Mouse (Mus musculus) embryonic stem cell, embryonic (primary cell): ENCODE measurements around the gene Meis3.

Experiments
- CTCF ChIA-PET, 4 experiments: fragments of 300-600 bp in 2 of 4; fragments of 350-600 bp in 2 of 4; sonication (Branson Sonifier 250); formaldehyde crosslinking; loops; one replicate each; lab custom pipeline; 2022; ENCODE audit warnings: inconsistent platforms in 2 of 4; lab: Charles Lee
- POLR2A ChIA-PET, 4 experiments: fragments of 300-600 bp in 2 of 4; fragments of 350-600 bp in 2 of 4; sonication (Branson Sonifier 250); formaldehyde crosslinking; loops; one replicate each; lab custom pipeline; 2022; ENCODE audit warnings: antibody characterized with exemption in 4 of 4, inconsistent platforms in 1 of 4; lab: Charles Lee

The Meis3 gene

DNA sequence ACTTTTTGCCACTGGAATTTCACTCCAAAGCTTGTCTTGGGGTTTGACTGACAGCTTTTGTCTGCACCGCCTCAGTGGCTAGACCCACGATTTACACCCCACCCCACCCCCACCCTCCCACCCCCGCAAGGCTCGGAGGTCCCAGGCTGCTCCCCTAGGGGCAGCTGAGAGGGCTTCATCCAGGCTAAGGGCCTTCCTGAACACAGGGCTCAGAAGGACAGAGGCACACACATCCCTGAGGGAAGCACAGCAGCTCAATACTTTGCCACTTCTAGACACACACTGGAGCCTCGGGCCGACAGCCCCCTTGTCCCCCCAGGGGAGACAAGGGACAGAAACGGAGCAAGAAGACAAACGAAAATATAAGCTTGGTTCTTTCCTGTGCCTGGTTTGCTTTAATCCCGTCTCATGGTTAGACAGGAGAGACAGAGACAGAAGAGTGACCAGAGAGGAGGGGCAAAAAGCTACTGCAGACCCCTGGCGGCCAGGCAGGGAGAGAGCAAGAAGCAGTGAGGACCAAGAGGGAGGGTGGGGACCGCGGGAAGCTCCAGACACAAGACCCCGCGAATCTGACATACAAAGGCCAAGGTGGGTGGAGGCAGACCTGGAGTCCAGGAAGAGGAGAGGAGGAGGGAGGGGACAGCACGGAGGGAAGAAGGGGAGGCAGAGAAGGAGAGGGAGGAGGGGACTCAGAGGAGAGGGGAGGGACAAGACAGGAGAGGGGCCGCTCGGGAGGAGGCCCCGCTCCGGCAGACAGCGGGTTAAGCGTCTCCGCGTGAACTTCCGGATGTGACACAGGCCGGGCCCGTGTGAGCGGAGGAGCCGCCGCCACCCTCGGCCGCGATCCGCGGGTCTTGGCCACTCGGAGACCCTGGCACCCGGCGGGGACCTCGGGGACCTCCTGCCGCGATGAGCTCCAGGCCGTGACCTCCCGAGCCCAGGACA is at the start of gene Meis3:
Gene Meis3 (plus strand): TSS at position 494 of the 945 bp plus-strand sequence.
- POLR2A ChIA-PET, result interaction anchor here (0.5 to 1.5 kb wide), 23 partner anchors 9 to 889 kb away, joined by 3 to 5 read pairs (median 4); partner anchors contain the start of genes Napa (in 2 of the 4), Bicra (in 1 of the 4), Inafm1 (in 1 of the 4) and Kptn (in 1 of the 4)
- CTCF ChIA-PET, result interaction anchor here (0.6 to 2.3 kb wide), 55 partner anchors 9 to 455 kb away, joined by 3 to 17 read pairs (median 4); partner anchors contain the start of genes Ehd2 (in 2 of the 4), Napa (in 2 of the 4) and Inafm1 (in 1 of the 4)

DNA sequence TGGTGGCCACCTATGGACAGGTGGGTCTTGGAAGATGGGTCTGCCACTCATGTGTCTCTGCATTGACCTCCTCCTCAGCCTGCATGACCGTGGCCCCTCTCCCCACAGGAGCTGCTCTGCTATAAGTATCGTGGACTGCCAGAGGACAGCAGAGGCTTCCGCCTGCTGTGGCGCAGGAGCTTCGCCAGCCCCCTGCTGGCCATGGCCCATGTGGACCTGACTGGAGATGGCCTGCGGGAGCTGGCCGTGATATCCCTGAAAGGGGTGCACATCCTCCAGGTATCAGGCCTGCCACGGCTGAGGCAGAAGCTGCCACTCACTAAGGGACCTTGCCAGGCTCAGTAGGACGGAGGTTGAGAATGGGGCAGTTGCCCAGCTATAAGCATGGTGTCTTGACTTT is 49.1 kb upstream of the Meis3 start:
- CTCF ChIA-PET, result no interaction called here
- POLR2A ChIA-PET, result interaction anchor here in 3 of 4 experiments (0.6 to 1.4 kb wide), 4 partner anchors 9 to 185 kb away, joined by 3 to 7 read pairs (median 5); partner anchors contain the start of gene Napa (in 1 of the 3)

DNA sequence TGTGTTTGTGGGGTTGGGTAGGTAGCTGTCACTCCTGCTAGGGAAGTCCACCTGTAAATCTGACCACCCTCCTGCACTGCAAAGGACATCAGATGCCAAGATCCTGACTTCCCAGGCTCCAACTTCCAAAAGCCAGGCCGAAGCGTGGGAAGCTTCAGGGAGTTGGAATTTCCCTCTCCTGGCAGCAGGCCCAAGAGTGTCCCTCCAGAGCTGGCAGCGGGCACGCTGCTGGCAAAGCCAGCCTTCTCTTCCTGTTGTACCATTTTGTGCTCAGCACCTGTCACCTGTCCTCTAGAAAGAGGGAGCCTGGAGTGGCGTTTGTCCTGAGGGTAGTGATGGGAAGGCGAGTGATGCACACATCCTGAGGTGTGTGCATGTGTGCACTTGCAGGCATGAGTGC is 46.5 kb upstream of the Meis3 start:
- ChIA-PET POLR2A (interaction anchor here in 2 of 4 experiments (0.6 to 1.6 kb wide), 3 partner anchors 14 to 620 kb away, joined by 4 to 6 read pairs (median 5); no protein-coding TSS in a partner anchor), CTCF (interaction anchor here in 3 of 4 experiments (0.5 to 2.6 kb wide), 3 partner anchors 8 to 135 kb away, joined by 4 to 34 read pairs (median 8); partner anchors contain the start of genes Kptn (in 1 of the 3) and Napa (in 1 of the 3))

DNA sequence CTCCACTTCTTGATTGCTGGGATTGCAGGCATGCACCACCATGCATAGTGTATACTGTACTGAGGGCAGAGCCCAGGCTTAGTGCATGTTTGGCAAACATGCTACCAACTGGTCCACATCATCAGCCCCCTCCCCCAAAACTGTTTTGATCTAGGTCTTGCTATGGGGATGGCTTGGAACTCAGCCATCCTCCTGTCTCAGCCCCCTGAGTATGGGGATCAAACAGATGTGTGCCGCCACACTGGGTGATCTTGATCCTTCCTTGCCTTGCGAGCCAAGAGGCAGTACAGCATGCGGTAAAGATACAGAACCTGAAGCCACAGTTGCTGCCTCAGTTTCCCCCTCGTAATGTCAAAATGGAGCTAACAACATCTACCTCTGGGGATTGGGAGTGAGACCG is 46.0 kb upstream of the Meis3 start:
- ChIA-PET POLR2A (interaction anchor here in 3 of 4 experiments (0.6 to 4.2 kb wide), 36 partner anchors 8 to 619 kb away, joined by 3 to 61 read pairs (median 4); partner anchors contain the start of genes Kptn (in 3 of the 3), Napa (in 3 of the 3), Bicra (in 2 of the 3) and Ccdc9 (in 2 of the 3)), CTCF (interaction anchor here in 3 of 4 experiments (1.0 to 2.6 kb wide), 17 partner anchors 8 to 217 kb away, joined by 3 to 34 read pairs (median 6); partner anchors contain the start of genes Kptn (in 2 of the 3), Napa (in 2 of the 3), Ccdc9 (in 1 of the 3) and Ehd2 (in 1 of the 3))

DNA sequence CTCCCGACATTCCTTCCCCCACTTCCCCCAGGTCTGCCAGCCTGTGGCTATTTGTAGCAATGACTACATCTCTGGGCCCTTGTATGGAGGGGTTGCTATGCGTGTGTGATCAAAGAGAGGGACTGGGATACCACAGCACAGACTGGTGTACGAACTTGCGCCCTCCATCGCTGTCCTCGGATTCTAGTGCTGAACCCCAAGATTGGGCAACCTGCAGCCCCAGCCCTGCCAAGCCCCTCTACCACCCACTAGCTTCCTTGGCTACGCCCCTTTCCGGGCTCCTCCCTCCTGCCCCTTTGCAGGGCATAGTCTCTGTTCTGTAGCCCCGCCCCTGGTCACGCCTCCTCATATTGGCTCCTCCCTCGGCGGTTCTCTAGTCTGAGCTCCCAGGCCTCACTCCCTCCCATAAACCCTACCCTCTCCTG is 45.5 kb upstream of the Meis3 start, which contains the start of gene Slc8a2:
Gene Slc8a2 (plus strand): TSS at position 406 of the 425 bp plus-strand sequence.
- CTCF ChIA-PET, result interaction anchor here in 3 of 4 experiments (0.6 to 2.6 kb wide), 31 partner anchors 9 to 217 kb away, joined by 3 to 34 read pairs (median 4); partner anchors contain the start of genes Kptn (in 3 of the 3), Napa (in 2 of the 3), Bicra (in 1 of the 3) and Ccdc9 (in 1 of the 3)
- POLR2A ChIA-PET, result interaction anchor here (0.6 to 4.2 kb wide), 66 partner anchors 8 to 275 kb away, joined by 3 to 61 read pairs (median 3); partner anchors contain the start of genes Napa (in 4 of the 4), Kptn (in 3 of the 4), Bicra (in 2 of the 4) and Ccdc9 (in 2 of the 4)

DNA sequence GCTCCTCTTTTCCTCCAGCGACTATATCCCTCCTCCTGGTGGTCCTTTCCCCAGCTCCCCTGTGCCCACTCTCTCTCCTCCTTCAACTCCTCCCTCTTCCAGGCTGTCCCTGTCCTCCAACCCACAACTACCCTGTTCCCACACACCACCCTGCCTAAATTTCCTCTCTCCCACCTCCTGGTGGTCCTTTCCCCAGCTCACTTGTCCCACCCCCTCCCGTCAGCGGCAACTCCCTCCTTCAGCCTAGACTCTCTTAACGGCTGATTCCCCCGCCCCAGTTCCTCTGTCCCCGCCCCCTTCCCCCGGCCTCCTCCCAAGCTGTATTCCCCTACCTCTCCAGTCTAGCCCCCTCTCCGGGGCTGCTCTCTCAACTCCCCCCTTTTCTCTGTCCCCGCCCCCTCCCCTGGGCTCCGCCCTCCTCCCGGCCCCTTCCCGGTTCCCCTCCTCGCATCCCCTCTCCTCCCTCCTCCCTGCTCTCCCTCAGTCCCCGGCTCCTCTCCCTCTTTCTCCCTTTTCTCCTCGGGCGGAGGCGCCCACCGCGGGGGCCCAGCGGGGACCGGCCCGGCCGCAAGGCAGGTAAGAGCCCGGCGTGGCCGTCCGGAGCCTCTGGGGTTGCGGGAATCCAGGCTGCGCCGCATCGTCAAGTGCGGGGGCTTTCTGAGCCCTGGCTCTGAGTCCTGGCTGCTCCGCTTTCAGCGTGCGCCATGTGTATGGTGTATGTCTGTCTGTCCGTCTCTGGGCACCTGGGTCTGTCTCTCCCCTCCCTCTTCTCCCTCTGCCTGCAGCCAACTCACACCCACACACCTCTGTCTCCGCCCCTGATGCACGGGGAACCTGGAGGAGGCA is 44.8 kb upstream of the Meis3 start:
- POLR2A ChIA-PET, result interaction anchor here (0.6 to 4.2 kb wide), 70 partner anchors 8 to 760 kb away, joined by 3 to 61 read pairs (median 3); partner anchors contain the start of genes Napa (in 4 of the 4), Kptn (in 3 of the 4), Bicra (in 2 of the 4) and Ccdc9 (in 2 of the 4)
- CTCF ChIA-PET, result interaction anchor here in 3 of 4 experiments (0.6 to 2.6 kb wide), 34 partner anchors 10 to 218 kb away, joined by 3 to 34 read pairs (median 4); partner anchors contain the start of genes Kptn (in 3 of the 3), Napa (in 2 of the 3), Bicra (in 1 of the 3) and Ccdc9 (in 1 of the 3)

DNA sequence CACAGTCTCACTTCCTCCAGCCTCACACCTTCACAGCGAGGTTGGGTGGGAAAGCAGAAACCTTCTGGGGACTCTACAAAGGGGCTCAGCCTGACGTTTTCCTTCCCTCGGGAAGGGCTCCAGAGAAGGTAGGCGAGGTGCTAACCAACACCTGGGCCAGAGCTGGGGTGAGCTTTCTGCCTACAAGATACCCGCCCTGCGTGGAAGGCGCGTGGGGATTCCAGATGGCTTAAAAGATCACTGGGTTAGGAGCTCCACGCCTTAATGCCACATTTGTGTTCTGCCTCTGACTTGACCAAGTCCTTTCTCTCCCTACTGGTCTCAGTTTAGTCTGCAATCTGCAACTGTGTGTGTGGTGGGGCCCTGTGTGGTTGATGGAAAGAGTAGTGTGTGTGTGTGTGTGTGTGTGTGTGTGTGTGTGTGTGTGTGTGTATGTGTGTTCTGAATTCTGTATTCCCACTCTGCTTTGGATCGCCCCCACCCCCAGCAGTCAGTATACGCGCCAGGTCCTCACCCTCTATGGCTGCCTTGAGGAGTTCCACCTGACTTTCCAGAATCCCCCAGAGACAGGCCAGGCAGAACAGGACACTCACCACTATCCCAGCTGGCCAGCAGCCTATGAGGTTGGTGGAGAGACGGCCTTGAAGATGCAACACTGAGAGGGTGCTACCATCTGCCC is 43.8 kb upstream of the Meis3 start:
- ChIA-PET CTCF (interaction anchor here in 1 of 4 experiments (1.0 kb wide), 1 partner anchor 156 kb away, joined by 3 read pairs; no protein-coding TSS in a partner anchor), POLR2A (interaction anchor here in 2 of 4 experiments (0.7 to 4.2 kb wide), 5 partner anchors 12 to 181 kb away, joined by 3 to 61 read pairs (median 18); partner anchors contain the start of genes Kptn (in 1 of the 2) and Napa (in 1 of the 2))

DNA sequence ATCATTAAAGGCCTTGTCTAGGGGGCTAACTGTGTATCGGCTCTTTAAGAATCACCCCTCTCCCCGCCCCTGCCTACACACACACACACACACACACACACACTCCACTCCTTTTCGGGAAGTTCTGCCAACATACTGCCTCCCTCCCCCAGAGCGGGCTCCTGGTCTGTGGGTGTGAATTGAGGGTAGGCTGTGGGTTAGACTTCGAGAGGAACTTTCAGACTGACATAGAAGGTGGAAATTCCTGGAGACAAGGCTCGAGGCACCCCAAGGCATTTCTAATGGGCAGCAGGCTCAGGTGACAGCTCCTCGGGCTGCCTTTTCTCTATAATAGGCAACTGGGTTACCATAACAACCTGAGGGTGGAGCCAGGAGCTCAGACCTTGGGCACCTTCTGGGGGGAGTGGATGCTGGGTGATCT is 42.7 kb upstream of the Meis3 start:
- POLR2A ChIA-PET, result interaction anchor here in 3 of 4 experiments (0.6 to 4.2 kb wide), 6 partner anchors 13 to 437 kb away, joined by 3 to 61 read pairs (median 4); partner anchors contain the start of gene Kptn (in 2 of the 3)
- CTCF ChIA-PET, result interaction anchor here in 2 of 4 experiments (0.9 to 1.5 kb wide), 2 partner anchors 81 to 158 kb away, joined by 3 read pairs; no protein-coding TSS in a partner anchor

DNA sequence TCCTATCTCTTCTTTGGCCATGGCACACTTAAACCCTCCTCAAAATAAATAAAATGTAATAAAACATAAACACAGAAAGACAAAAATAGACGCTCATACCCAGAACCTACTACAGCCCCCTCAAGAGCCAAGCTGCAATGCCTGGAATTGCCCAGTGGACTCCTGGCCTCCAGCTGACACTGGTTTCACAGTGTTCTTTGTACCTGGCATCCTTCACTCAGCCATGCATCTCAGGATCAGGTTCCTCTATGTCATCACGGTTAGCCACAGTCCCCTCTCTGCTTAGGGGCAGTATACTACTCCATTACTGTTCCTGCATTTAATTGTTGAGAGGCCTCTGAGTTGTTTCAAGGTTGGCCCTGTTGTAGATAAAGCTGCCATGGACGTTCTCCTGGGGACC is 42.0 kb upstream of the Meis3 start:
- CTCF ChIA-PET, result interaction anchor here in 2 of 4 experiments (0.9 to 1.5 kb wide), 2 partner anchors 81 to 159 kb away, joined by 3 read pairs; no protein-coding TSS in a partner anchor
- POLR2A ChIA-PET, result interaction anchor here in 2 of 4 experiments (1.1 to 4.2 kb wide), 3 partner anchors 13 to 232 kb away, joined by 3 to 61 read pairs (median 4); partner anchors contain the start of gene Kptn (in 2 of the 2)

DNA sequence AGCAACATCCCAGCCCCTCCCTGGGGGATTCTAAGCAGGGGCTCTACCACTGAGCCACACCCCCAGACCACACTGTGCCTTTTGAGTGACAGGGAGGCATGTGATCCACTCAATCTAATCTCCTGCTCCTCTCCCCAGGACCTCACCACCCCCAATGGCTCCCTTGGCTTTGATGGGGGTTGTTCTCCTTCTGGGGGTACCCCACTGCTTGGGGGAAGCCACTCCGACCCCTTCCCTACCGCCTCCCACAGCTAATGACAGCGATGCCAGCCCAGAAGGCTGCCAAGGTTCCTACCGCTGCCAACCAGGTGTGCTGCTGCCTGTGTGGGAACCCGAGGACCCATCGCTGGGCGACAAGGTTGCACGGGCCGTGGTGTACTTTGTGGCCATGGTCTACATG is 41.2 kb upstream of the Meis3 start:
- POLR2A ChIA-PET, result no interaction called here
- CTCF ChIA-PET, result no interaction called here

DNA sequence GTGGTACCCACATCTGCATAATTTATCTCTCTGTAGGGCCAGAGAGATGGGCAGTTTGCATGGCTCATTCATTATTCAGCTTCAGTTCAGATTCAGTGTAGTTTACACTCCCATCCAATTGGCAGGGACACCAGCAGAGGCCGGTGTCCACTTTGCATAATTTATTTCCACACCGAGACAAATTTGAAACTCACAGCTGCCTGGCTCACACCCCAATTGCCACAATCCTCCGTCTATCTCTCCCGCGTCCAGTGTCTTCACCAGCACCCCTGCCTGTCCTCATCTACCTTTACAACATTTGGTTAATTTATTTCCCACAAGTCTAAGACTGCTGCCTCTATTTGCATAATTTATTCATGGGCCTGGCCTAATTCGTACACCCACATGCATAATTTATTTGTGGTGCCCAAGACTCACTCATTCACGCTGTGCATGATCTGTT is 39.9 kb upstream of the Meis3 start:
- ChIA-PET CTCF (interaction anchor here in 1 of 4 experiments (0.6 kb wide), 1 partner anchor 36 kb away, joined by 6 read pairs; the partner anchor contains the start of gene Napa), POLR2A (interaction anchor here in 1 of 4 experiments (1.0 kb wide), 2 partner anchors 15 to 37 kb away, joined by 3 read pairs; partner anchors contain the start of gene Kptn)

DNA sequence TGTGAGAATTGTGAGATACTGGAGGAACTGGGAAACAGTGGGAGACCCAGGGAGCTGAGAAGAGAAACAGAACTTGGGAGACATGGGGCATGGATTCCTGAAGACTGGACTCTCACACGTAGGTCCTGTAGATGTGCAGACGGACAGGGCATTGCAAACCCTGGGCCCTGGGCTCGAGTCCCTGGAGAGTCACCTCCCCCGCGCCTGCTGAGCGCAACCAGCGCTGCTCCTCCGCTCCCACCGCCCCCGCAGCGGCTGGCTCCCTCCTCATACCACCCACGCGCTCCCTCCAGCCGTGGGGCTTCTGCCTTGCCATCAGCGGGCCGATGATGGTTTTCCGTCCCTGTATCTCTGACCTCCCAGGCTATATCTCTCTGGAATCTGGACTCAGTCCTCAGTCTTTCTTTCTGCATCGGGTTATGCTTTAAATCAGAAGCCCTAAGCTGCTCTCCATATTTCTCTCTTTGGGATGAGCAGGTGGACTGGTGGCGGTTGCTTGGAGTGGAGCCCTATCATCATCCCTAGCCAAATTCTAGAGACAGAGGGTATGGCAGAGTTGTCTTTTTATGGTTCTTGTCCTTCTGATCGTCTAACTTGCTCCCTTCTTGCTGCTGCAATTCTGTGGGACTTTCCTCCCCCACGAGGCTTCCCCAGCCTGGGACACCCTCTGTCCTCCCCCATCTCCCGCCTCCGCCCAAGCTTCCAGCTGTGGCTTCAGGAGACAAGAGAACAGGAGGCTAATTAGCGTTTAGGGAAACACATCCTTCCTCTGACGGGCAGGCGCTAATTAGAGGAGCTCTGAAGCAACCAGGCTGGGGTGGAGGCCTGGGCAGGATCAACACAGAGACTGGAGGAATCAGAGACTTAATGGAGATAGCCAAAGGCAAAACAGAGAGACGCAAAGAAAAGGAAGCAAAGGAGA is 28.1 kb upstream of the Meis3 start:
- POLR2A ChIA-PET, result interaction anchor here in 1 of 4 experiments (1.5 kb wide), 1 partner anchor 17 kb away, joined by 4 read pairs; the partner anchor contains the start of gene Slc8a2
- CTCF ChIA-PET, result interaction anchor here in 2 of 4 experiments (0.7 kb wide), 2 partner anchors 97 to 235 kb away, joined by 4 read pairs; no protein-coding TSS in a partner anchor

DNA sequence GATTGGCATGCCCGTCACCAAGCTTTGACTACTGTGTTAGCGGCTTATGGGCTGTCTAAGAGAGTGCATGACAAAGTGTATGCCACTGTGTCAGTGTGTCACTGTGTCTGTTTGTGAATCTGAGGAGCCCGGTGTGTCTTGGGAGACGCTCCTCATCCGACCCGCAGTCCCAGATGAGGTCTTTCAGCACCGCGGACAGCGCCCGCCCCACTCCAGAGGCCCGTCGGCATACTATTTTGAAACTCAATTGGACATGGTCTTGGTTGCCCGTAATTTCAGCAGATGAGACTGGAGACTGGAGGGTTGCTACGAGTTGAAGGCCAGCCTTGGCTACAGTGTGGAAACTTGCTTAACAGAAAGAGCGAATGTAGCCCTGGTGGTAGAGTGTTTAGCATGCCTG is 27.2 kb upstream of the Meis3 start:
- ChIA-PET POLR2A (interaction anchor here in 1 of 4 experiments (1.0 kb wide), 1 partner anchor 18 kb away, joined by 3 read pairs; the partner anchor contains the start of gene Slc8a2), CTCF (no interaction called here)

DNA sequence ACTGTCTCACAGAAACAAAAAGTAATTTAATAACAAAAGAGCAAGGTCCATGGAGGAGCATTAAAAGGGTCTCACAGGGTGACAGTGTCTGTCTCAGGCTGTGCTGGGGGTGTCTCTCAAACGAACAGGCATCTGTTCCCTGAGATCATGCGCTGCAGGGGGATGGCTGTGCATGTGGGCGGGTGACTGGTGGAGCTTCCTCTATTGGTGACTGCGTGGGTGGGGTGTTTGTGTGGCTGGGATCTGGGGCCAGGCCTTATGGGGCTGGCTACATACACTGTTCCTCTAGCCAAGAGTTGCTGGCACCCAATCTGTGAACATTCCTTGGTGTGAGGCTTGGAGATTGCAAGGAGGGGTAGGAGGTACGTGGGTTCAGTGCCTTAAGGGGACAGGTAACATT is 25.6 kb upstream of the Meis3 start:
- ChIA-PET POLR2A (interaction anchor here in 1 of 4 experiments (1.6 kb wide), 1 partner anchor 41 kb away, joined by 4 read pairs; no protein-coding TSS in a partner anchor), CTCF (interaction anchor here in 2 of 4 experiments (0.5 to 0.7 kb wide), 2 partner anchors 105 to 121 kb away, joined by 3 read pairs; no protein-coding TSS in a partner anchor)
